Mouse (Mus musculus) liver, postnatal 0 days (tissue): Measurements from ENCODE around the gene Gadd45b.

Experiments
- CTCF ChIP-seq: sonication (generic); IDR thresholded peaks from 2 replicates; pipeline ENCODE4 v1.5.1; 2016; ENCODE audit warnings: antibody characterized with exemption, low read depth
- EP300 ChIP-seq: IDR thresholded peaks from 2 replicates; pipeline ENCODE4 v1.6.1; 2016; ENCODE audit warnings: antibody characterized with exemption, low read depth, mild to moderate bottlenecking

DNA sequence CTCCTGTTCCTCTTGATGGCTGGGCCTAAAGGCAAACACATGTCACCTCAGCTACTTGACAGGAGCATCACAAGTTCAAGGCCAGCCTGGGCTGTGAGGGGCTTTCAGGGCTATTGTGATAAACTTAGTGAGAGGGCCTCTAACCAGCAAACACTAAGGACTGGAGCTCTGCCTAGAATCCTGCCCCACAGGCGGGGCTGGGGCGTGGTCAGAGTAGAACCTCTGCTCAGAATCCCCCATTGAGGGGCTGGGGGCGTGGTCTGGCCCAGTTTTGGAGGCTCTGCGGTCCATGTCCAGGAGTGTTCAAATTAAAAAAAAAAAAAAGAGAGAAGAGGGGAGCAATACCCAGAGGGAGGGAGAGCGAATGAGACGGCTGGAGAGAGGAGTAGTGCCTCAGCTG, 34.2 kb upstream of the Gadd45b start:
- TF ChIP-seq CTCF (no peak), EP300 (no peak)
